Mouse (Mus musculus) stomach, embryonic 15.5 days (tissue): Measurements from ENCODE around the gene Tshz2. TPM values are rescaled to one million over a fixed set of nuclear protein-coding genes. Genes with fewer than 3 reads are reported as not detected.
A peak's percentile ranks its signal among the peaks of the same experiment; 100 is the strongest.
"Not testable (repeated sequence)": the region's sequence is repeated elsewhere in the genome, so short reads cannot be mapped to it uniquely, and the experiment has no call there.

Experiments used
- ATAC-seq: fragments of 200-750 bp; cut with Nextera tagmentation; 2 replicates; pipeline ENCODE4 v1.8.0; 2017; ENCODE audit warnings: low read depth, moderate number of reproducible peaks, moderate TSS enrichment; ENCODE audit not compliant: insufficient read depth, low FRiP score
- H3K27ac ChIP-seq: fragments of 300-500 bp; sonication (generic); 2 replicates; pipeline ENCODE4 v1.5.1; 2015; ENCODE audit warnings: mild to moderate bottlenecking, inconsistent platforms
- H3K27me3 ChIP-seq: fragments of 300-500 bp; sonication (generic); replicated peaks from 2 replicates; pipeline ENCODE4 v1.6.1; 2015; ENCODE audit warnings: inconsistent platforms
- H3K36me3 ChIP-seq: fragments of 300-500 bp; sonication (generic); 2 replicates; pipeline ENCODE4 v1.6.1; 2015; ENCODE audit warnings: inconsistent platforms
- H3K4me1 ChIP-seq: fragments of 300-500 bp; sonication (generic); 2 replicates; pipeline ENCODE4 v1.6.1; 2015; ENCODE audit warnings: inconsistent platforms
- H3K4me2 ChIP-seq: fragments of 300-500 bp; sonication (generic); 2 replicates; pipeline ENCODE4 v1.6.1; 2015; ENCODE audit warnings: mild to moderate bottlenecking, inconsistent platforms
- H3K4me3 ChIP-seq: fragments of 300-500 bp; sonication (generic); replicated peaks from 2 replicates; pipeline ENCODE4 v1.5.1; 2015; ENCODE audit warnings: inconsistent platforms
- H3K9ac ChIP-seq: fragments of 300-500 bp; sonication (generic); 2 replicates; pipeline ENCODE4 v1.6.1; 2015; ENCODE audit warnings: inconsistent platforms
- H3K9me3 ChIP-seq: fragments of 300-500 bp; sonication (generic); 2 replicates; pipeline ENCODE4 v1.6.1; 2016; ENCODE audit warnings: inconsistent platforms
- WGBS: fragments of 180-500 bp; shearing (Covaris S2); methylation state at CpG from one replicate; pipeline ENCODE4 v1.1.7; 2015; 5-methylcytosine and 5-hydroxymethylcytosine counted together
- polyA plus RNA-seq: library from polyadenylated mRNA; unstranded; fragments of >200 nt; fragmentation: Nextera tagmentation; extraction: Ambion mirVana; gene quantifications from 2 replicates; pipeline ENCODE4 v1.2.1, GENCODE M21; 2015

Gene Tshz2
- polyA plus RNA-seq, 1 experiment from 2014 or later, result 15.9 TPM

DNA sequence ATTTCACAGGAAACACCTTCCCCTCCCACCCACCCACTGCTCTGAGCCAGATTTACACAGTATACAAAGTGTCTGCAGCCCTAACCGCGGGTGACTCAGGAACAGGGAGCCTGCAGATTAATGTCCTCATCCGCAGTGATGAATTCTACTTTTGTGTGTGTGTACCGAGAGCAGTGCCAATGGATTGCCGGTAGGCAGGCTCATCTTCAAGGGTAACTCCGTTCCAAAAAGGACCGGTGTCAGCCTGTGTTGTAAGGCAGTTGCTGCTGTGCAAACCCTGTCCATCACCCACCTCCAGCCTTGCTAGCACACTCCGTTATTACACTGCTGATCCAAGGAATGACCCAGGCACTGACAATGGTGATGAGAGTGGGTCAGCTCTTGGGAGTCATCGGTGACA is 200.8 kb downstream of the Tshz2 start:
- H3K4me2 ChIP-seq, result no peak overlapping the region
- no peak; the same call in 1 of the 2 replicates for ATAC-seq
- no peaks in the 10 kb centered on the region for H3K36me3 ChIP-seq
- peaks cover 19% of the 10 kb centered on the region for H3K4me1 ChIP-seq
- 32% methylated on average over 9 of the region's 9 CpGs for WGBS
- H3K27ac ChIP-seq, result no peak overlapping the region
- H3K9me3 ChIP-seq, result no peaks in the 10 kb centered on the region
- no peak overlapping the region for H3K4me3 ChIP-seq
- no peaks in the 10 kb centered on the region for H3K27me3 ChIP-seq
- no peak overlapping the region for H3K9ac ChIP-seq

DNA sequence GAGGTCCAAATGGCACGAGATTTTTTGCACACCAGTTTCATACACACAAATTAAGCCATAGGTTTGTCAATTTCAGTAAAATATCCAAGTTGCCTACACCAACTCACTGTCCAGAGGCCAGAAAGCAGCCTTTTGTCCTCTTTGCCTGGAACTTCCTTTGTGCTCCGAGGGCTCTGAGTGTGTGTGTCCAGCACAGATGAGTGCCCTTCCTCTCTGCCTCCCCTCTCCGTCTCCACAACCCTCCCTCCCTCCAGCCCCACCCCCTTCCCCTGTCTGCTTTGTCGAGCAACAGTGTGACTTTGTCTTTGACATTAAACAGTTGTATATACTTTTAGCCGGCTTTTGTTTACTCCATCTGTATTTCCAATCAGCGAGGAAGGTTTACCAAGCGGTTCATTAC is 201.8 kb downstream of the Tshz2 start:
- H3K27ac ChIP-seq, result 0 out of 2 replicates have a peak overlapping the region, but pooled peaks have one; percentile 3
- peak overlapping the region; percentile 7; the same call in 1 of the 2 replicates for H3K4me2 ChIP-seq
- WGBS, result 11% methylated on average over 7 of the region's 7 CpGs
- H3K36me3 ChIP-seq, result no peaks in the 10 kb centered on the region
- H3K4me3 ChIP-seq, result no peak overlapping the region
- H3K9me3 ChIP-seq, result no peaks in the 10 kb centered on the region
- peaks cover 19% of the 10 kb centered on the region for H3K4me1 ChIP-seq
- no peak overlapping the region for H3K9ac ChIP-seq
- H3K27me3 ChIP-seq, result no peaks in the 10 kb centered on the region
- ATAC-seq, result no peak

DNA sequence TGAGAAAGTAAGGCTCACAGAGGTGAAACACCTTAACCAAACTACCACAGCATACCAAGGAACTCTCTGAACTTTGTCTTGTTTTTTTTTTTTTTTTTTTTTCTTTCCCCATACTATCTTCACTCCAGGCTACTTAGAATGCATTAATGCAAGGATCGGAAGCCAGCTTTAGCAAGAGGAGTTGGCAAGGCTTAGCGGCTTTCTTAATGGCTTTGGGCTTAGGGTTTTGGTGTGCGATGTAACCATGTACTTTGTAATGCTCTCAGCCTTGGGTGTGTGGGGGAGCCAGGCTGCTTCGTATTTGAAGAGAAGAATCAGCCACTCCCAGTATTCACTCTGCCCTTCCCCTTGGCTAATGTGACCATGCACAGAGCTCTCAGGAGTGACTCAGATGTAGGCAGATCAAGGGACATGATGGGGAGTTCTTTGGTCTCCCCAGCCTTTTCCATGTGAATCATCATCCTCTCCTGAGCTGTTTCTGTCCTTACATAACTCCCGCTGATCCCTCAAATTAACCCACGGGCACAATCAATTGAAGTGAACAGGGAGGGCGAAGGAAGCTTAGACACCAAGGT is 204.3 kb downstream of the Tshz2 start:
- H3K4me1 ChIP-seq, result peaks cover 19% of the 10 kb centered on the region
- no peak for ATAC-seq
- no peak overlapping the region for H3K4me2 ChIP-seq
- no peak overlapping the region for H3K27ac ChIP-seq
- H3K9ac ChIP-seq, result no peak overlapping the region
- H3K4me3 ChIP-seq, result no peak overlapping the region
- WGBS, result 71% methylated on average over 7 of the region's 7 CpGs
- H3K9me3 ChIP-seq, result no peaks in the 10 kb centered on the region
- H3K27me3 ChIP-seq, result no peaks in the 10 kb centered on the region
- no peaks in the 10 kb centered on the region for H3K36me3 ChIP-seq

DNA sequence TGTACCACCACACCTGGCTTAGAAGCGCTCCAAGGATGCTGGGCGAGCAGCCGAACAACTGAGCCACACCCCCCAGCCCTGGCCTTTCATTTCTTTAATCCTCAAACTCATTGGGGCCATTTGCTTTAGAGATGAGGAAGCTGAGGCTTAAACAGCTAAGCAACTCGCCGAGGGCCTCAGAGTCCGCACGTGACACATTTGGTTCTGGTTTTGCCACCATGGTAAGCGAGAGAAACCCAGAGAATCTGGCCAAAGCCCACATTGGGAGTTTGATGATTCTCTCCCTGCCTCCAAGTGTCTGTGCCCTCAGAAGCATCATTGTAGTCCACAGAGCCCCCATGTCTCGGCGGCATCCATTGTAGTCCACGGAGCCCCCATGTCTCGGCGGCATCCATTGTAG is 205.7 kb downstream of the Tshz2 start:
- H3K27ac ChIP-seq, result no peak overlapping the region
- no peak overlapping the region for H3K4me3 ChIP-seq
- no peak overlapping the region for H3K4me2 ChIP-seq
- WGBS, result 91% methylated on average over 13 of the region's 13 CpGs
- no peaks in the 10 kb centered on the region for H3K27me3 ChIP-seq
- no peak overlapping the region for H3K9ac ChIP-seq
- H3K9me3 ChIP-seq, result no peaks in the 10 kb centered on the region
- H3K36me3 ChIP-seq, result no peaks in the 10 kb centered on the region
- peaks cover 9% of the 10 kb centered on the region for H3K4me1 ChIP-seq
- no peak for ATAC-seq

DNA sequence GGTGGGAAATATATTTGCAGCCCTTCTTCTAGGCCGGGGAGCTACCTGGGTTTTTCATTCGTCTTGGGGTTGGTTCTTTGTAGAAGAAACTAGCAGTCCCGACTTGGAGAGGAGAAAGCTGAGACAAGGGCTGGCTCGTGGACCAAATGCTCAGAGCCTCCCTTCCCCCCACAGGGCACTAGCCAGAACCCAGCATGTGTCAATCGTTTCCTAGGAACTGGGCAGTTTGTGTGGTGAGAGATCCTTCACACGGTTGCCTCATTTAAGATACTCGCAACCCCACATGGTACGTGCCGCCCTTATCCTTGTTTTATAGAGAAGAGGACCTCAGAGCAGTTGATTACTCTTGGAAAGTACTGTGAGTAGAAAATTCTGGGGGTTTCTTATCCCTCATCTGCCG is 208.6 kb downstream of the Tshz2 start:
- Histone ChIP-seq H3K36me3 (no peaks in the 10 kb centered on the region), H3K4me3 (no peak overlapping the region)
- WGBS, result 75% methylated on average over 10 of the region's 10 CpGs

DNA sequence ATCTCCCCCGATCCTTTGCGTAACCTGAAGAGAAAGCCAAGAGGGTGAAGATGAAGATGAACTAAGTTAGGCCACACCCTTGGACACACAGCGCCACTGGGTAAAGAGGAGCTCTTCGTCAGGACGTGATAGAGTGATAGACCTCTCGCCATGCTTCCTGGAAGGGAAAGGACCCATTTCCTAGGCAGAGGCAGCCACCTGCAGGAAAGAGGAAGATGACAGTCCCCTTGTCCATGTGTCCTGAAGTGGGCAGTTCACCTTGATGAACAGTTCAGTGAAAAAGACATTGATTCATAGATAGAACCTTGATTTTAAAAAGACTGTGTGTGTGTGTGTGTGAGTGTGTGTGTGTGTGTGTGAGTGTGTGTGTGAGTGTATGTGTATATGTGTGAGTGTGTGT is 209.7 kb downstream of the Tshz2 start:
- H3K27ac ChIP-seq, result no peak overlapping the region
- no peak overlapping the region for H3K4me2 ChIP-seq
- no peak overlapping the region for H3K4me3 ChIP-seq
- WGBS, result 79% methylated on average over 6 of the region's 6 CpGs
- no peaks in the 10 kb centered on the region for H3K27me3 ChIP-seq
- no peaks in the 10 kb centered on the region for H3K9me3 ChIP-seq
- ATAC-seq, result no peak
- H3K9ac ChIP-seq, result no peak overlapping the region
- no peaks in the 10 kb centered on the region for H3K4me1 ChIP-seq
- no peaks in the 10 kb centered on the region for H3K36me3 ChIP-seq

More for the DNA sequence above, 208.6 kb downstream of the Tshz2 start:
- no peak overlapping the region for H3K27ac ChIP-seq
- H3K9ac ChIP-seq, result no peak overlapping the region
- H3K27me3 ChIP-seq, result no peaks in the 10 kb centered on the region
- H3K9me3 ChIP-seq, result no peaks in the 10 kb centered on the region
- no peak for ATAC-seq
- H3K4me2 ChIP-seq, result no peak overlapping the region
- no peaks in the 10 kb centered on the region for H3K4me1 ChIP-seq

DNA sequence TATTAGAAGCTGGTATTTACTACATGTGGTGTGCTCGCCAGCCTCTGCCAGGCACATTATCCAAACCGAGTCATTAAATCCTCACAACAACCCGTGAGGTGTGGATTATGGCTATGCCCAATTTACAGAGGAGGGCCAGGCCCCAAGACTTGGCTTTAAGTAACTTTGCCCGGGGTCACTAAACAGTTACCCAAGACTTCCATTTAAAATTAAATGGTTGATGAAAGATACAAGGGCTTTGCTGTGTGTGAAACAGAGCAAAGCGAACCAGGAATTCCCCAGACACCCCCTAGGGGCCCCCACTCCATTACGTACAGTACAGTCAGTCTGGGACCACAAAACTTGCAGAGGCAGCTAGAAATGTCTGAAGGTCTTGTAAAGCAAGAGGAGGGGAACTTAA is 210.7 kb downstream of the Tshz2 start:
- no peak overlapping the region for H3K4me3 ChIP-seq
- no peak overlapping the region for H3K4me2 ChIP-seq
- 73% methylated on average over 6 of the region's 6 CpGs for WGBS
- H3K27me3 ChIP-seq, result no peaks in the 10 kb centered on the region
- no peaks in the 10 kb centered on the region for H3K4me1 ChIP-seq
- no peak overlapping the region for H3K27ac ChIP-seq
- H3K9ac ChIP-seq, result no peak overlapping the region
- no peaks in the 10 kb centered on the region for H3K9me3 ChIP-seq
- H3K36me3 ChIP-seq, result no peaks in the 10 kb centered on the region
- no peak for ATAC-seq

DNA sequence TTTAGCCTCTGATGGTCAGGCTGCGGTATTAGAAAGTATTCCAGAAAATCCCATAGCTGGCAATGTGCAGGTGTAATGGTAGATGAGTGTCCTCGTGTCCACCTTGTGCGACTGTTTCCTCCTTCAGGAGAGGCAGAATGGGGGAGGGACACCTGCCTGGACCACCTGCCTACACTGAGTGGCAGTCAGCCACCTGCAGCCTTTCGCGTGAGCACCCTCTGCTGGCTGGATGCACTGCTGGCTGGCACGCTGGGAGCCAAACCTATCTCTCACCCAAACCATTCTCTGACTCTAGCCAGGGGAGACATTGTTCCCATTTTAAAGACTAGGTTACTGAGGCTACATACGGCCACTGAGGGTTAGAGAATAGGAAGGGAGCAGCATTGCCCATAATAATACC is 216.3 kb downstream of the Tshz2 start:
- WGBS, result 46% methylated on average over 7 of the region's 7 CpGs
- ATAC-seq, result no peak
- no peaks in the 10 kb centered on the region for H3K36me3 ChIP-seq
- no peak overlapping the region for H3K4me2 ChIP-seq
- H3K9ac ChIP-seq, result no peak overlapping the region
- H3K27ac ChIP-seq, result no peak overlapping the region
- no peaks in the 10 kb centered on the region for H3K27me3 ChIP-seq
- no peaks in the 10 kb centered on the region for H3K9me3 ChIP-seq
- no peak overlapping the region for H3K4me3 ChIP-seq
- H3K4me1 ChIP-seq, result no peaks in the 10 kb centered on the region

DNA sequence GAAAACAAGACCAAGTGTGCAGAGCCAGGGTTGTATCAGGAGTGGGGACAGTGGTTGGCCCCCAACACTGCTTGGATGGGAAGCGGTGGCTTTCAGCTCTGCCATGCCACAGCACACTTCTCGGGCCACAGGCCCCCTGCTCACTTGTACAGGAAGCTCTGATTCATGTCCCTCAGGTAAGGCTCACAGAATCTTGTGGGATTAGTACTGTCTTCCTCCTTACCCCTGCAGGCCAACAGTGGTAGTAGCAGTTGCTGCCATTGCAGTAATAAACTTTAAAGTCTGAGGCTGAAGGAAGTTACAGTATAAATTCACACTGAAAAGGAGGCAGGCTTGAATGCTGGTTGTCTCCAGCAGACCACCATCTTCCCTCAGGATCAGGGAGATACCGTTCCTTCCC is 216.7 kb downstream of the Tshz2 start:
- H3K36me3 ChIP-seq, result no peaks in the 10 kb centered on the region
- ATAC-seq, result no peak
- H3K9me3 ChIP-seq, result no peaks in the 10 kb centered on the region
- H3K27me3 ChIP-seq, result no peaks in the 10 kb centered on the region
- H3K4me1 ChIP-seq, result no peaks in the 10 kb centered on the region
- no peak overlapping the region for H3K4me2 ChIP-seq
- no peak overlapping the region for H3K27ac ChIP-seq
- H3K4me3 ChIP-seq, result no peak overlapping the region
- no peak overlapping the region for H3K9ac ChIP-seq
- WGBS, result 77% methylated on average over 3 of the region's 3 CpGs

DNA sequence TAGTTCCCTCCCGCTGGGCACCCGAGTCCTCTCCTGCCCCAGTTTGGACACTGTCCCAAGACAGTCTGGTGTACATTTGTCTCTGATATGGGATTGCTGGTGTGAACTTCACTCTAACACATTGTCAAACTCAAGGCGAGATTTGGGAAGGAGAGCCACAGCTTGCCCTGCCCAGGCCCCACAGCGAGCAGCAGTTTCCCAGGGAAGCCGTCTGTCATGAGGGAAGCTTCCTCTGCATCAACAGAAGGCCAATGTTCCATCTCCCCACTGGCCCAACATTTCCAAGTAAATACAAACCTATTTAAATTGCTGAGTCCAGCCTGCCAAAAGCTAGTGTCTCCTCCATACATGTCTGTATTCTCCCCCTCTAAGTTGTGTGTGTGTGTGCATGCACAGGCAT is 218.8 kb downstream of the Tshz2 start:
- no peak for ATAC-seq
- WGBS, result 66% methylated on average over 5 of the region's 5 CpGs
- Histone ChIP-seq H3K4me3 (no peak overlapping the region), H3K4me2 (no peak overlapping the region), H3K9ac (no peak overlapping the region), H3K4me1 (no peaks in the 10 kb centered on the region), H3K9me3 (no peaks in the 10 kb centered on the region), H3K36me3 (no peaks in the 10 kb centered on the region), H3K27me3 (no peaks in the 10 kb centered on the region), H3K27ac (no peak overlapping the region)

DNA sequence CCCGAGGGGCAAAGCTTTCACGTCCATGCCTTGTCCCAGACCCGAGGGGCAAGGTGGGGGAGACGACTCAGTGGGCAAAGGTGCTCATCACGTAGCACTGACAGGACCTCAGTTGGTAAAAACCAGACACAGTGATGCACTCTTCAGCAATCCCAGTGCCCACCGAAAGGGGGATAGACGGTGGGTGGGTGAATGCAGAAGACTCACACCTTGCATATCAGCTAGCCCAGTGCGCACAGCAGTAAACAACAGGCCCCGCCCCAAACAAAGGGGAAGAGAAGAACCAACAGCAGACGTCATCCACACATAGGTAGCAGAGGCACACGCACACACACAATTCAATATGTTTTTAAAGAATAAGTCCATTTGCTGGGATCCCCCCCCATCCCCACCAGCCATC is 221.7 kb downstream of the Tshz2 start:
- WGBS, result 77% methylated on average over 11 of the region's 11 CpGs
- Histone ChIP-seq H3K27me3 (no peaks in the 10 kb centered on the region), H3K4me3 (no peak overlapping the region), H3K9me3 (no peaks in the 10 kb centered on the region), H3K4me2 (no peak overlapping the region), H3K27ac (no peak overlapping the region), H3K4me1 (no peaks in the 10 kb centered on the region), H3K9ac (no peak overlapping the region), H3K36me3 (no peaks in the 10 kb centered on the region)
- no peak for ATAC-seq

DNA sequence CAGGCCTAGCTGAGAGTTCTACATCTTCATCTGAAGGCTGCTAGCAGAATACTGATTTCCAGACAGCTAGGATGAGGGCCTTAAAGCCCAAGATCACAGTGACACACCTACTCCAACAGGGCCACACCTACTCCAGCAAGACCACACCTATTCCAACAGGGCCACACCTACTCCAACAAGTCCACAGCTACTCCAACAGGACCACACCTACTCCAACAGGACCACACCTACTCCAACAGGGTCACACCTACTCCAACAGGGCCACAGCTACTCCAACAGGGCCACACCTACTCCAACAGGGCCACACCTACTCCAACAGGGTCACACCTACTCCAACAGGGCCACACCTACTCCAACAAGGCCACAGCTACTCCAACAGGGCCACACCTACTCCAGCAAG is 224.2 kb downstream of the Tshz2 start:
- not testable (repeated sequence) for H3K9me3 ChIP-seq, H3K27me3 ChIP-seq, H3K36me3 ChIP-seq, H3K4me3 ChIP-seq, H3K4me1 ChIP-seq, ATAC-seq, H3K4me2 ChIP-seq, H3K27ac ChIP-seq, H3K9ac ChIP-seq
